Mouse (Mus musculus) left cerebral cortex, adult 2 months (tissue): ENCODE results near the gene Tmem117. TPM values are rescaled to one million over a fixed set of nuclear protein-coding genes. Genes with fewer than 3 reads are reported as not detected.

Experiments used
- DNase-seq, 2 experiments: peaks; one replicate each; pipeline ENCODE4 v3.0.0; 2021 to 2022; ENCODE audit warnings: low spot score in 2 of 2, mixed read lengths in 1 of 2; ENCODE audit errors: extremely low spot score in 1 of 2
- H3K27ac ChIP-seq: fragments of 200-600 bp; 2 replicates; pipeline ENCODE4 v1.8.1; 2022
- H3K4me3 ChIP-seq: fragments of 200-600 bp; 2 replicates; pipeline ENCODE4 v1.8.1; 2022
- CTCF ChIP-seq: fragments of 200-600 bp; IDR thresholded peaks from 2 replicates; pipeline ENCODE4 v1.8.1; 2022; ENCODE audit warnings: antibody characterized with exemption, mild to moderate bottlenecking, moderate library complexity
- intact Hi-C: fragments of 180-260 bp; cut with DNase I; formaldehyde crosslinking; loops from one replicate; pipeline ENCODE4 v1.15.1; 2025
- total RNA-seq, 2 experiments: library from RNA; stranded (reverse); gene quantifications; 2 replicates each; pipeline ENCODE4 v1.2.3; 2021

Gene Tmem117
- total RNA-seq, 2 experiments from 2014 or later = 6.1 to 6.5 TPM

GRCm38 (mm10) chr15:94602441-94602840 is 26.6 kb upstream of the Tmem117 start:
- DNase-seq = no peak
- H3K27ac ChIP-seq = no peak overlapping the region
- no peak for TF ChIP-seq CTCF
- intact Hi-C loops = no loop called here
- no peak overlapping the region for H3K4me3 ChIP-seq

- DNase-seq = no peak
- Histone ChIP-seq H3K27ac (no peak overlapping the region), H3K4me3 (no peak overlapping the region)
- TF ChIP-seq CTCF = no peak
- intact Hi-C loops = no loop called here
Measured at GRCm38 (mm10) chr15:94607768-94608167, 21.3 kb upstream of the Tmem117 start.

DNA sequence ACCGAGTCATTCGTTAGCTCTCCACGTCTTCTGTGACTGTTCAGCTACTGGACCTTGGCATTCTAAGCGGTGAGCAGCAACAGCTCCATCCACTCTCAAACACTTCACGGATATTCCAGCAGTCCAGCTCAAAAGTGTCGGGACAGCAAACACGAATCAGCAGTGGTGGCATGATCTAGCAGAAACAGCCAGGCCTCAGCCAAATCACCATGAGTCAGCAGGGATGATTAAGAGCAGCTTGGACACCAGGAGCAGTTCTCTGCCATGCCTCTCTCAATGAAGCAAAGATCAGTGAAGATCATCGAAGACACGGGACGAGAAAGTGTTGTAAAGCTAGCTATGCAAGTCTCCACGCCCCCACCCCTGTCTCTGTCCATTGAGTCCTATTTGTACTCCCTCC is 13.0 kb upstream of the Tmem117 start:
- no peak for TF ChIP-seq CTCF
- H3K27ac ChIP-seq = no peak overlapping the region
- intact Hi-C loops = no loop called here
- DNase-seq = no peak
- no peak overlapping the region for H3K4me3 ChIP-seq

DNA sequence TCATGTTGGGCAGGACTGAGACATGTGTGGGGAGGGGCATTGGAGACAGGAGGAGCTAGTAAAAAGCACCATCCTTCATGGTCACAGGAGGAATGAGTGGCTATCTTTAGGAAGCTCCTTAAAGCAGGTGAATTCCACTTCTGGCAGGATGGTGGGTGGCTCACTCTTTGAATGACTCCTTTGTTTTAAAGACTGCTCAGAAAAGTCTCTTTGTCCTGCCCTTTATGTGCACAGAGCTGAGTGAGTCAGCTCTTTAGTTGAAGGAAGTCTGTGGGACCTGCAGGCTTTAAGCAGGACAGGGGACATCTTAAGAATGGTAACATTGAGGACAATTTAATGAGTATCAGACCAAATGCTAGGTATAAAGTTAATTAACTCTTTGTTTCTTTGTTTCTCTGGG is 8.1 kb upstream of the Tmem117 start:
- no peak for TF ChIP-seq CTCF
- Histone ChIP-seq H3K27ac (no peak overlapping the region), H3K4me3 (no peak overlapping the region)
- no peak for DNase-seq
- intact Hi-C loops = no loop called here

GRCm38 (mm10) chr15:94628463-94628829 is 586 bp upstream of the Tmem117 start:
- H3K27ac ChIP-seq = no peak overlapping the region
- intact Hi-C loops = no loop called here
- H3K4me3 ChIP-seq = no peak overlapping the region; the same call in 1 of the 2 replicates
- no peak for DNase-seq
- no peak for TF ChIP-seq CTCF

DNA sequence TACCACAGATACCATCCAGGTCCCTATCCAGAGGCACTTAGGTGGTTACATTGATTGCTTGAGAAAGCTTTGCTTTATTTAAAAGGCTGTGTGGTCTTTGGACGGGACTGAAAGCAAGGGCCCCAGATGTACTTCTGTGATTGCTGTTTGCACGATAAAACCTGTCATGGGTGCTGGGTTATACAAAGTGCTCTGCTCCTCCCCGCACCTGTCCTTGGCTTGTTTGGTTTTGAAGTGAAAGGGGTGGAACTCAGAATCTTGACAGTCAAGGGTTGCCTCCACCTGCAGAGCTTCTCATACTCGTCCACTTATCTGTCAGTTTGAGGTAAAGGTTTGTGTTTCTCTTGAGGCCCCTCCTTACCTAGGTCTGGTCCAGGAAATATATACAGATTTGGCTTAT is 1.5 kb downstream of the Tmem117 start:
- intact Hi-C loops = no loop called here
- Histone ChIP-seq H3K27ac (no peak overlapping the region), H3K4me3 (no peak overlapping the region)
- DNase-seq = no peak
- TF ChIP-seq CTCF = no peak

DNA sequence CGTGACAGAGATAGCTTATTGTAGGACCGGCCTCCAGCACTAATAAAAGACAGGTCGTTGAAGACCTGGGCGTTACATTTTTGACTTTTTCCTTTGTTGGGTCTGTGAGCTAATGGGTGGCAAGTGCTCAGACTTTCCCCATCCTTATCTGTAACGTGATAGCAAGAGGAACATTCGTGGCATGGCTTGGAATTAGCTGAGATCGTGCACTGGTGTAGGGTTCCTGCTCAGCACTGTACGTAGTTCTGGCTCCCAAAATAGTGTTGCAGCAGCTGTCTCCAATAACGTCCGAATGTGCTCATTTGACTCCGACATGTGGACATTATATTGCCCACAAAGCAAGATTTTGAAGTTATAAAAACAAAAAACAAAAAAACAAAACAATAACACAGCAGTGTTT is 5.5 kb downstream of the Tmem117 start:
- no peak for DNase-seq
- Histone ChIP-seq H3K4me3 (no peak overlapping the region), H3K27ac (no peak overlapping the region)
- intact Hi-C loops = no loop called here
- TF ChIP-seq CTCF = no peak

- DNase-seq = no peak
- Histone ChIP-seq H3K27ac (no peak overlapping the region), H3K4me3 (no peak overlapping the region)
- no peak for TF ChIP-seq CTCF
- intact Hi-C loops = no loop called here
Measured at GRCm38 (mm10) chr15:94638207-94638606, 9.2 kb downstream of the Tmem117 start.

- Histone ChIP-seq H3K27ac (no peak overlapping the region), H3K4me3 (no peak overlapping the region)
- intact Hi-C loops = no loop called here
- no peak for DNase-seq
- no peak for TF ChIP-seq CTCF
Measured at GRCm38 (mm10) chr15:94639126-94639525, 10.1 kb downstream of the Tmem117 start.

- TF ChIP-seq CTCF = no peak
- intact Hi-C loops = no loop called here
Measured at GRCm38 (mm10) chr15:94646012-94646411, 17.0 kb downstream of the Tmem117 start.

DNA sequence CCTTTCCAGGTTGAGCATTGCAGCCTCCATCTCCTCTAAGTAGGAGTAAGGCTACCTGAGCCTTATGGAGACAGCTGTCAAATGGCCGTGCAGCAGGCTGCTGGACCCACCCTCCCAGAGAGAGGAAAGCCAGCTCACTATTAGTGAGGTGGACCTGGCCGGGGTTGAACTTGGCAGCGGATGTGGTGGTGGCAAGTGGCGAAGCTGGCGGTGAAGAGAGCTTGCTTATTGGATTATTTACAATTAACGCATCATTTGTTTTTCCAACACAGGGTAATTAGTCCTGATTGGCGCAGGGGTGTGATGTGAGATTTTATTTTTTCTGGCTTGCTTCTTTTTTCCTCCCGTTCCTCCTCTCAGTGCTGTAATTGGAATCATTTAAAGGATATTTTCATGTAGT is 19.4 kb downstream of the Tmem117 start:
- H3K4me3 ChIP-seq = no peak overlapping the region
- no peak for TF ChIP-seq CTCF
- DNase-seq = no peak
- no peak overlapping the region for H3K27ac ChIP-seq
- intact Hi-C loops = no loop called here

More at GRCm38 (mm10) chr15:94646012-94646411, 17.0 kb downstream of the Tmem117 start:
- Histone ChIP-seq H3K27ac (no peak overlapping the region), H3K4me3 (no peak overlapping the region)
- no peak for DNase-seq

DNA sequence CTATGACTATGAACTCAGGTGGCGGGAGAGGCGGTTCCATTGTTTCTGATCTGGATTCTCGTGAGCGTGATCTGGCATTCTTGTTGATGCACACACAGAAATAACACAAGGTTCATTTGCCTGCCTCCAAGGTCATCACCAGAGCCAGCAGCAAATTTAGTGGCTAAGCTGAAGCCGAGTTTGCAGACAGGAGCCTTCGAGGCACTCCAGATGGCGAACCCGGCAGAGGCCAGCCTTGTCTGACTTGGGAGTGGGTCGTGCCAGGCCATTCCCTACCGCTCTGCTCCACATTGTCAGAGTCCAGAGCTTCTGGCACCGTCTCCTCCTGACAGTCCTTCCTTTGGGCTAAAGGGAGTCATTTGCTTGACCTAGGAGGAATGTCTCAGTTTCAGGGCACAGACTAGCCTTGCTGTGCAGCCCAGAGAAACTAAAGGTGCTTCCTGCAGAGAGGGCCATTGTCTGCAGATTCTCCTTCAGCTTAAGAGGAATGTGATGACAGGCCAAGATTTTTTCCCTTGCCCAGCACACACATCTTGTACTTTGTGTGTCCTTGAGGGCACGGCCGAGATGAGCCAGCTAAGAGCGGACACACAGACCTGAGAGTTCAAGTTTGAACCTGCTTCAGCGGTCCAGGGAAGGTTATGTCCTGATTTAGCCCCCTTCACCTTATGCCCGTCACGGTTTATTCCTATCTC is 20.2 kb downstream of the Tmem117 start:
- intact Hi-C loops = no loop called here
- Histone ChIP-seq H3K27ac (no peak overlapping the region), H3K4me3 (no peak overlapping the region)
- TF ChIP-seq CTCF = no peak
- DNase-seq = no peak

DNA sequence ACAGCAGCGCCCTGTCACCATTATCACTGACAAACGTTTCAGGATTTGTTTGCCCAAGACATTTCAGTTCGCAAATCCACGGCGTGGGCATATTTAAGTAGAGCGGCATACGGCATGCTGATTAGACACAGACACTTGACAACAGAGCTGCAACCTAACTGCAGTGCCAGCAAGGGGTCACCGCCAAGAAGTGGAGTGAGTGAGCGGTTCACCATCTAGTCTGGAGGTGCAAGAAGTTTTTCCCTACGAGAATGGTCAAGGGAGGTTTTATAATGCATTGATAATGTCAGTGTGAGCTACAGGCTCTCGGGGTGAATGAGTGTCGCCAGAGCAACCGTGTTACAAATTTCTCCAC is 20.7 kb downstream of the Tmem117 start:
- intact Hi-C loops = no loop called here

More for the DNA sequence above, 20.7 kb downstream of the Tmem117 start:
- no peak for TF ChIP-seq CTCF
- Histone ChIP-seq H3K27ac (no peak overlapping the region), H3K4me3 (no peak overlapping the region)
- DNase-seq = no peak
